Mouse (Mus musculus) forebrain, postnatal 0 days (tissue): Measurements from ENCODE around the gene Kremen1. TPM values are rescaled to one million over a fixed set of nuclear protein-coding genes. Genes with fewer than 3 reads are reported as not detected.

Experiments
- ATAC-seq: fragments of 200-750 bp; cut with Nextera tagmentation; 2 replicates; pipeline ENCODE4 v1.8.0; 2017; ENCODE audit warnings: mild to moderate bottlenecking, moderate library complexity
- DNase-seq: peaks from one replicate; pipeline ENCODE4 v3.0.0-alpha.2; 2015
- H3K27ac ChIP-seq: fragments of 300-500 bp; sonication (generic); 2 replicates; pipeline ENCODE4 v1.5.1; 2014; ENCODE audit warnings: low read depth, mild to moderate bottlenecking, antibody characterized with exemption, low read length, moderate library complexity, mixed read lengths
- H3K27me3 ChIP-seq: fragments of 300-500 bp; sonication (generic); 2 replicates; pipeline ENCODE4 v1.6.1; 2014; ENCODE audit warnings: mild to moderate bottlenecking, low read length, mixed read lengths; ENCODE audit not compliant: insufficient read depth
- H3K36me3 ChIP-seq: fragments of 300-500 bp; sonication (generic); 2 replicates; pipeline ENCODE4 v1.6.1; 2014; ENCODE audit warnings: mild to moderate bottlenecking, moderate library complexity; ENCODE audit not compliant: insufficient read depth
- H3K4me1 ChIP-seq: fragments of 300-500 bp; sonication (generic); 2 replicates; pipeline ENCODE4 v1.6.1; 2014; ENCODE audit warnings: antibody characterized with exemption; ENCODE audit not compliant: insufficient read depth
- H3K4me2 ChIP-seq: fragments of 300-500 bp; sonication (generic); 2 replicates; pipeline ENCODE4 v1.6.1; 2014; ENCODE audit warnings: low read depth, mild to moderate bottlenecking, moderate library complexity
- H3K4me3 ChIP-seq: fragments of 300-500 bp; sonication (generic); 2 replicates; pipeline ENCODE4 v1.5.1; 2014; ENCODE audit warnings: low read depth, low read length, mixed read lengths
- H3K9ac ChIP-seq: fragments of 300-500 bp; sonication (generic); 2 replicates; pipeline ENCODE4 v1.6.1; 2014; ENCODE audit warnings: mild to moderate bottlenecking
- H3K9me3 ChIP-seq: fragments of 300-500 bp; sonication (generic); 2 replicates; pipeline ENCODE4 v1.6.1; 2016; ENCODE audit warnings: low read length
- CTCF ChIP-seq: sonication (generic); IDR thresholded peaks from 2 replicates; pipeline ENCODE4 v1.5.1; 2016; ENCODE audit warnings: antibody characterized with exemption, control low read depth, low read depth
- WGBS: fragments of 180-500 bp; shearing (Covaris S2); extraction: QIAGEN DNeasy Blood & Tissue Kit; methylation state at CpG from one replicate; pipeline ENCODE4 v1.1.7; 2014; 5-methylcytosine and 5-hydroxymethylcytosine counted together
- polyA plus RNA-seq: library from polyadenylated mRNA; unstranded; fragments of >200 nt; fragmentation: Nextera tagmentation; extraction: Ambion mirVana; gene quantifications from 2 replicates; pipeline ENCODE4 v1.2.1, GENCODE M21; 2015
- total RNA-seq: library from RNA; depleted of rRNA; stranded (reverse); fragments of >200 nt; gene quantifications from 2 replicates; pipeline ENCODE4 v1.2.3, GENCODE M21; 2014

The Kremen1 gene
- total and polyA plus RNA-seq, 2 experiments from 2014 or later = 2.9 to 9.7 TPM

DNA sequence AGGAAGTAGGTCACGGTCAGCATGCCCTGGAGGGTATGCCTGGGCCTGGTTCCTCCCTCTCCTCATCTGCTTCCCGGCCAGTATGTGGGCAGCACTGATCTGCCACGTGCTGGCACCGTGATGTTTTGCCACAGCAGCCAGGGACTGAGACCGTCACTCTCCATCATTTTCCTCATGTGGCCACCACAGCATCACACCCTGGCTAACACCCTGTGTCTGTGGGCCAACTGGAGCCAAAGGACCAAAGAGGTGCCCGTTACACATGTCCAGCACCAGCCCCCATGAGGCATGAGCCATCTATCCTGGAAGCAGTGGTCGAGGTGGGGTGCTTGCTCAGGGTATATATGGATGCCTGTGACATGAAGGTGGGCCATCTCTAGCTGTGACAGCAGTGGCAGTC, 86.2 kb downstream of the Kremen1 start:
- no peaks in the 10 kb centered on the region for H3K4me1 ChIP-seq
- TF ChIP-seq CTCF = no peak
- no peak for DNase-seq

DNA sequence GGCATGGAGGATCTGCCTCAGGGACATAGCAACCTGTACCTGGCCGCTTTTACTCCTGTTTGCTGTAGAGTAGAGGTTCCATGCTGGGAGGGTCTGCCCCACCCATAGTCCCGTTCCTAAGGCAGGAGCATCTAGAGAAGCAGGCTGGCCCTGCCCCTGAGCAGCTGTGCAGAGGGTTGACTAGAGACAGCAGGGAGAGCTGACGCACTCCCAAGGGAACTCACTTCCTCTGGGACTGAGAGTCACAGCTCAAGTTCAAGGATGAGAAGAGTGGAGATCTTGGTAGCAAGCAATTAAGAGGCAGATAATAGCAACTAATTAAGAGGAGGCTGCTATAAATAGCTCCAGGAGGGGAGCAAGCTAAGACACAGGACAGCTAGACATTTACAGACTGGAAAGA, 88.5 kb downstream of the Kremen1 start:
- Histone ChIP-seq H3K27me3 (no peaks in the 10 kb centered on the region), H3K9me3 (no peaks in the 10 kb centered on the region), H3K27ac (no peak overlapping the region), H3K4me1 (no peaks in the 10 kb centered on the region), H3K9ac (no peak overlapping the region), H3K36me3 (no peaks in the 10 kb centered on the region), H3K4me3 (no peak overlapping the region), H3K4me2 (no peak overlapping the region)
- DNase-seq (no peak), ATAC-seq (no peak)
- 41% methylated on average over 3 of the region's 3 CpGs for WGBS
- no peak for TF ChIP-seq CTCF

More for the DNA sequence above, 86.2 kb downstream of the Kremen1 start:
- ATAC-seq = no peak
- 92% methylated on average over 7 of the region's 7 CpGs for WGBS
- no peak overlapping the region for H3K9ac ChIP-seq
- H3K27me3 ChIP-seq = no peaks in the 10 kb centered on the region
- no peaks in the 10 kb centered on the region for H3K36me3 ChIP-seq
- no peak overlapping the region for H3K4me3 ChIP-seq
- no peaks in the 10 kb centered on the region for H3K9me3 ChIP-seq
- no peak overlapping the region for H3K4me2 ChIP-seq
- no peak overlapping the region for H3K27ac ChIP-seq

DNA sequence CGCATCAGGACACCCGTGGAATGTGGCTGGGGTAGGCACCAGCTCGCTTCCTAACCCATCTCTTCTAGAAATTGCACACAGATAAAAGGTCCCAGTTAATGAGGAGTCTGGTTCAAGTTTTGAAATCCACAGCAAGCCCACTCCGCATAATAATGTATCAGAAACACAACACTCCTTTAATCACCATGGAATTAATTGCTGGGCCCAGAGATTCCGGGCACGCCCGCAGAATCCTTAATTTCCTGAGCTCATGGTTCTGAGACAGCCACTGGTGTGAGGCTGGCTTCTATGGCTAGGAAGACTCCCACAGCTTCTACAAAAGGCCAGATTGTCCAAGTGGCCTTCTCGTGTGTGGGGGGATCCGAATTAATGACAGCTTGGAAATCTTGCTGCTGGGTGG, 94.0 kb downstream of the Kremen1 start:
- peaks cover 28% of the 10 kb centered on the region for H3K4me1 ChIP-seq
- H3K36me3 ChIP-seq = no peaks in the 10 kb centered on the region
- WGBS = 23% methylated on average over 9 of the region's 9 CpGs
- H3K9me3 ChIP-seq = no peaks in the 10 kb centered on the region
- peak overlapping the region; percentile 82; the same call in 1 of the 2 replicates for H3K27ac ChIP-seq
- DNase-seq (peak; percentile 63), ATAC-seq (peak; percentile 55)
- no peaks in the 10 kb centered on the region for H3K27me3 ChIP-seq
- no peak for TF ChIP-seq CTCF
- H3K9ac ChIP-seq = no peak overlapping the region
- H3K4me2 ChIP-seq = no peak overlapping the region
- no peak overlapping the region for H3K4me3 ChIP-seq

DNA sequence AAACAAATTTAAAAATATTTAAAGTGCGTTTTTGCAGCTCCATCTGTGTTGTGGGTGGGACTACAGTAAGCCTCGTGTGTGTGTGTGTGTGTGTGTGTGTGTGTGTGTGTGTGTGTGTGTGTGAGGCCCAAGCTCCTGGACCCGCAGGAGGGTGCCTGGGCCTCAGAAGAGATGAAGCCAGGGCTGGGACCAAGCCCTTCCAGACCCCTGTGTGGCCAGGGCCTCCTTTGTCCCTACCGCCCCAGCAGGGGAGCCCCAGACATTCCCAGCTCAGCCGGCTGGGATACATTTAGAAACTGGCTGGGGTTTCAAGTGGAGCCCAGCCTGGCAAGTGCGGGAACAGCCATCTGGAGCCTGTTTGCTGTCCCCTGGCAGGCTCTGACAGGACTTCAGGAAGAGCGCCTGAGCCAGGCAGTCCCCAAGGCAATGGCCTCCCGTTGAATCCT, 95.9 kb downstream of the Kremen1 start:
- Histone ChIP-seq H3K36me3 (no peaks in the 10 kb centered on the region), H3K4me1 (peaks cover 28% of the 10 kb centered on the region), H3K27ac (peak overlapping the region; percentile 82), H3K27me3 (no peaks in the 10 kb centered on the region), H3K4me3 (no peak overlapping the region), H3K9ac (no peak overlapping the region), H3K4me2 (no peak overlapping the region), H3K9me3 (no peaks in the 10 kb centered on the region)
- DNase-seq (peak; percentile 90), ATAC-seq (peak; percentile 92)
- 21% methylated on average over 8 of the region's 8 CpGs for WGBS
- TF ChIP-seq CTCF = no peak

DNA sequence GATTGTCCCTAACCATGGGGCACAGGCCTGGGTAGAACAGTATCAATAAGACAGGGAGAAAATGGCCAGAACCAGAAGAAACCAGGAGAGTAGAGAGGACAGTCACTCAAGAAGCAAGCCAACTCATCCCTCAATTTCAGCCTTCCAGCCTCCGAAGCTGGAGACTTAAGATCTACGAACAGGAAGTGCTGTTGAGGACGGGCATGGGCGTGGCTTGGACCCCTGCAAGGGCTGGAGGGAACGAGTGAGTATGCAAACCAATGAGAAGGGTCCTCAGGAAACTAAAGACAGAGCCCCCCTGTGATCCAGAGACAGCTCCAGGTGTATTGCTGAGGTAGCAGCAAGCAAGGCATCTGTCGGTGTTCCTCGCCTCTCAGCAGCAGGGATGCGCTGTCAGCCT, 97.0 kb downstream of the Kremen1 start:
- H3K27ac ChIP-seq = peak overlapping the region; percentile 82
- TF ChIP-seq CTCF = no peak
- H3K4me3 ChIP-seq = no peak overlapping the region
- H3K9me3 ChIP-seq = no peaks in the 10 kb centered on the region
- H3K4me1 ChIP-seq = peaks cover 28% of the 10 kb centered on the region
- no peaks in the 10 kb centered on the region for H3K36me3 ChIP-seq
- no peaks in the 10 kb centered on the region for H3K27me3 ChIP-seq
- ATAC-seq (no peak), DNase-seq (no peak)
- H3K4me2 ChIP-seq = no peak overlapping the region
- 37% methylated on average over 8 of the region's 8 CpGs for WGBS
- no peak overlapping the region for H3K9ac ChIP-seq

DNA sequence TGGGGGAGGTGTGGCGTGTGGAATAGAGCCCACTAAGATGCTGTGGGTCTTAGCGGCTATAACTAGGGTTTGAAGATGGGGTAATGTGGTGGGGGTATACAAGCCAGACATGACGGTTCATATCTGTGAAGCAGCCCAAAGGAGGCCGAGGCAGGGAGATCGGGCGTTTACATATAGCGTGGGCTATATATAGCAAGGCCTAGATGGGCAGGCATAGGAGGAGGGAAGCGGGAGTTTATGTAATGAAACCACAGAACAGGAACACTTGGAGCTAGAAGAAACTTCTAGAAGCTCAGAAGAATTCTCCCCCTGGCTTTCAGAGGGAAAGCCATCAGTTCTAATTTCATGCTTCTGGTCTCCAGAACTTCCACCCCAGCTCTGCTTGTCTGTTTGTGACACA, 97.9 kb downstream of the Kremen1 start:
- H3K36me3 ChIP-seq = no peaks in the 10 kb centered on the region
- no peak overlapping the region for H3K9ac ChIP-seq
- peaks cover 28% of the 10 kb centered on the region for H3K4me1 ChIP-seq
- no peak for DNase-seq
- ATAC-seq = no peak
- no peak overlapping the region for H3K4me3 ChIP-seq
- no peak for TF ChIP-seq CTCF
- H3K27ac ChIP-seq = no peak overlapping the region
- no peaks in the 10 kb centered on the region for H3K27me3 ChIP-seq
- no peaks in the 10 kb centered on the region for H3K9me3 ChIP-seq
- WGBS = 91% methylated on average over 8 of the region's 8 CpGs
- H3K4me2 ChIP-seq = no peak overlapping the region

DNA sequence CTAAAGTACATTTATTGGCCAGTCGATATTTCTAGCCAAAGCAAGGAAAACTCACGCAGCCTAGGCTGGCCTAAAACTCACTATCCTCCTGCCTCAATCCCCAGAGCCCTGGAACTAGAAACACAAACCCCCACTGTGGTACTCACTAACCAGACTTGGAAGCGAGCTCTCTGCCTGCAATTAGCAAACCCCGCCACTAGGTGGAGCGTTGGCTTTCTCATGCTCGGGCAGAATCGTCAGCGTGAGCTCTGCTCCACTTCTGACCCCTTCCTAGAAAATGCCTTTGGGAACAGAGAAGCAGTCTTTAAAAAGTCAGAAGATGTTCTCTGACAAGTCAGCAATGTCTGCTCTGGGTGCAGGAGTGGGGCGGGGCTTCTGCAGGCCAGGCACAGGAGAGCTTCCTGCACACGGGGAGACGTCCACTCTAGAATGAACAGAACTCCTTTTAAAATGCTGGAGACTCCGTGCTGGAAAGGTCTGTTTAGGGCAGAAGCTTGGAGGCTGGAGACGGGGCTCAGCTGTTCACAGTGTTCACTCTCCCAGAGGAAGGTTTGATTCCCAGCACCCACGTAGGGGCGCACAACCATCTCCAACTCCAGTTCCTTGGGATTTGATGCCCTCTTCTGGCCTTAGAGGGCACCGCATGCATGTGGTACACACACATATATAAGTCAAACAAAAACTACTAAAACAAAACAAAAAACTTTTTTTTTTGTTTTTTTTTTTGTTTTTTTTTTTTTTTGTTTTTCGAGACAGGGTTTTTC, 100.5 kb downstream of the Kremen1 start:
- Histone ChIP-seq H3K4me2 (no peak overlapping the region), H3K4me3 (no peak overlapping the region), H3K4me1 (peaks cover 10% of the 10 kb centered on the region), H3K9ac (no peak overlapping the region), H3K27me3 (no peaks in the 10 kb centered on the region), H3K36me3 (no peaks in the 10 kb centered on the region), H3K9me3 (no peaks in the 10 kb centered on the region), H3K27ac (no peak overlapping the region)
- peak; percentile 59 for TF ChIP-seq CTCF
- DNase-seq = no peak
- ATAC-seq = no peak
- 72% methylated on average over 17 of the region's 17 CpGs for WGBS
